Comparison of ENCODE assay signal across 9 mouse cellular contexts in the genomic region with DNA sequence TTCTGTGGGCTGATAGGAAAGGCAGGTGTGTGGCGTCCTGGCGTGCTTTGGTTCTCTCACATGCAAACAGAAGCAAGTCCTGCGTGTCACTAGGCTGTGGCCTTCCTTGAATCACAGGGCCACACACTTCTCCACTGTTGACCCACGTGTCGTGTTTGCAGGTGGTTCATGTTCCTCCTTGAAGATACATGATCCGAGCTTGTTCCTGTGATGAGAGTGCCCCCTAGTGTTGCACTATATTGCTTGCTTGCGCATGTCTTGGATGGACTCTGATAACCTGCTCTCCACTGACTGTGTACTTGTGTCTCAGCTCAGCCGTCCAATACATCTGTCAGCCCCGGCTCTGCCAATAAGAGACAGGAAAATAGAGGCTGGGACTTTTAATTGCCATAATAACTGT. TPM values are rescaled to one million over a fixed set of nuclear protein-coding genes. Genes with fewer than 3 reads are reported as not detected.
DNase-seq lines count a peak whose midpoint lies in the region; ATAC-seq and TF ChIP-seq lines count a peak whose summit lies in the region.
"Had no signal": no experiment of that assay in that cellular context is flagged by ENCODE, and none has a peak within 500 bp of the region (broad histone marks: within the 10 kb centered on the region; RNA-seq: fewer than 3 reads in every experiment).

No protein-coding gene starts in this region.

- H3K9me3 ChIP-seq in MEL (replicated peaks; ENCODE audit: insufficient read depth, low read length): no peaks in the 10 kb centered on the region
- no peaks in the 10 kb centered on the region for H3K9me3 ChIP-seq in forebrain, embryonic 12.5 days
- H3K9me3 ChIP-seq in hindbrain, embryonic 12.5 days (replicated peaks): no peaks in the 10 kb centered on the region
- H3K9me3 ChIP-seq: limb, embryonic 15.5 days had no signal

- no peak overlapping the region for H3K9ac ChIP-seq in MEL (ENCODE audit: control insufficient read depth, low read depth, low read length, poor library complexity, severe bottlenecking)
- no peak overlapping the region for H3K9ac ChIP-seq in forebrain, embryonic 12.5 days
- H3K9ac ChIP-seq in hindbrain, embryonic 12.5 days: no peak overlapping the region
- H3K9ac ChIP-seq: limb, embryonic 15.5 days had no signal

- TF ChIP-seq RAD21 in MEL (IDR thresholded peaks at IDR 0.05; ENCODE audit: low read depth, low read length): peak; percentile 91

- H3K79me2 ChIP-seq in MEL (ENCODE audit: control insufficient read depth, insufficient read depth, low read length, poor library complexity): no peaks in the 10 kb centered on the region

- no peak overlapping the region for H3K4me3 ChIP-seq in MEL (ENCODE audit: control insufficient read depth in 1 of 2, insufficient read depth in 1 of 2, low read depth in 2 of 2, low read length in 2 of 2)
- no peak overlapping the region for H3K4me3 ChIP-seq in forebrain, embryonic 12.5 days (replicated peaks)
- H3K4me3 ChIP-seq in hindbrain, embryonic 12.5 days: no peak overlapping the region
- H3K4me3 ChIP-seq: limb, embryonic 15.5 days had no signal

- no peak for TF ChIP-seq EP300 in MEL (IDR thresholded peaks at IDR 0.05; ENCODE audit: low read depth in 1 of 2, low read length in 2 of 2)

- H3K36me3 ChIP-seq in MEL (ENCODE audit: control insufficient read depth in 1 of 2, insufficient read depth in 2 of 2, low read length in 2 of 2): no peaks in the 10 kb centered on the region; a peak in 2 of 4 replicates
- peaks cover 87% of the 10 kb centered on the region for H3K36me3 ChIP-seq in forebrain, embryonic 12.5 days (replicated peaks)
- peaks cover 77% of the 10 kb centered on the region for H3K36me3 ChIP-seq in hindbrain, embryonic 12.5 days

- no peak overlapping the region for H3K27ac ChIP-seq in MEL (ENCODE audit: control insufficient read depth, low read depth, low read length)
- H3K27ac ChIP-seq in forebrain, embryonic 12.5 days: no peak overlapping the region
- no peak overlapping the region for H3K27ac ChIP-seq in hindbrain, embryonic 12.5 days
- H3K27ac ChIP-seq: limb, embryonic 15.5 days had no signal

- no peak overlapping the region for H3K4me2 ChIP-seq in forebrain, embryonic 12.5 days
- no peak overlapping the region for H3K4me2 ChIP-seq in hindbrain, embryonic 12.5 days (replicated peaks)
- H3K4me2 ChIP-seq: limb, embryonic 15.5 days had no signal

- ATAC-seq in forebrain, embryonic 12.5 days (ENCODE audit: low FRiP score): peak; percentile 49; the same call in 1 of the 2 replicates
- 0 out of 2 replicates have a peak, but pooled peaks have one; percentile 4 for ATAC-seq in hindbrain, embryonic 12.5 days (ENCODE audit: low FRiP score)

- no peaks in the 10 kb centered on the region for H3K4me1 ChIP-seq in MEL (ENCODE audit: control insufficient read depth in 1 of 2, insufficient read depth in 2 of 2, low read length in 2 of 2)
- H3K4me1 ChIP-seq in forebrain, embryonic 12.5 days: 0 out of 2 replicates have a peak, but pooled peaks cover 3% of the 10 kb centered on the region
- H3K4me1 ChIP-seq in hindbrain, embryonic 12.5 days: 0 out of 2 replicates have a peak, but pooled peaks cover 4% of the 10 kb centered on the region
- H3K4me1 ChIP-seq: limb, embryonic 15.5 days had no signal

- TF ChIP-seq CTCF in MEL (IDR thresholded peaks at IDR 0.05 in 2 of 3, conservative IDR thresholded peaks at IDR 0.05 in 1 of 3; ENCODE audit: control insufficient read depth in 1 of 3, insufficient read depth in 1 of 3, low read depth in 2 of 3, low read length in 3 of 3, poor library complexity in 1 of 3, severe bottlenecking in 1 of 3): peak; percentile 70 to 95 (median 87)

- H3K27me3 ChIP-seq in MEL (ENCODE audit: control insufficient read depth in 1 of 2, insufficient read depth in 2 of 2, low read length in 2 of 2): no peaks in the 10 kb centered on the region
- H3K27me3 ChIP-seq in forebrain, embryonic 12.5 days: no peaks in the 10 kb centered on the region
- H3K27me3 ChIP-seq in hindbrain, embryonic 12.5 days: no peaks in the 10 kb centered on the region
- H3K27me3 ChIP-seq: limb, embryonic 15.5 days had no signal

- peak; percentile 87 for DNase-seq in MEL (ENCODE audit: low read depth, low spot score)
- DNase-seq in c-Kit-negative CD71-positive TER-119-positive erythroid progenitor cells, embryonic 14.5 days (ENCODE audit: low read depth, low spot score): peak; percentile 35
- DNase-seq in layer of hippocampus, postnatal 10 days (ENCODE audit: low spot score in 2 of 2): peak; percentile 76 to 82
- DNase-seq in lung, postnatal 14 days: peak; percentile 86
- peak; percentile 73 for DNase-seq in right cerebral cortex, postnatal 25 days
- peak; percentile 69 for DNase-seq in yolk sac, embryonic 10.5 days (ENCODE audit: low spot score)

- 45% methylated on average over 9 of the region's 9 CpGs for WGBS in forebrain, embryonic 12.5 days
- WGBS in hindbrain, embryonic 12.5 days: 50% methylated on average over 9 of the region's 9 CpGs

- no peak for TF ChIP-seq POLR2A in MEL (IDR thresholded peaks at IDR 0.05; ENCODE audit: control insufficient read depth in 1 of 2, insufficient read depth in 1 of 2, low read depth in 1 of 2, low read length in 2 of 2, poor library complexity in 1 of 2)

TF ChIP-seq in MEL, 35 proteins besides CTCF, POLR2A, EP300 and RAD21:
- TF ChIP-seq MXI1 (IDR thresholded peaks at IDR 0.05; ENCODE audit: low read depth, low read length) (peak; percentile 73; the same call in 1 of the 2 replicates), ZC3H11A (IDR thresholded peaks at IDR 0.05; ENCODE audit: low read depth, low read length) (peak; percentile 87), SMC3 (IDR thresholded peaks at IDR 0.05; ENCODE audit: low read depth, low read length) (peak; percentile 90), E2F4 (IDR thresholded peaks at IDR 0.05; ENCODE audit: borderline replicate concordance, low read depth, low read length) (no peak), MAX (IDR thresholded peaks at IDR 0.05; ENCODE audit: low read length) (peak; percentile 78), USF1 (IDR thresholded peaks at IDR 0.05; ENCODE audit: low read depth, low read length) (peak; percentile 57), NRF1 (IDR thresholded peaks at IDR 0.05; ENCODE audit: insufficient read depth, low read depth, low read length, poor library complexity, severe bottlenecking) (peak; percentile 49; the same call in 1 of the 2 replicates), ETS1 (IDR thresholded peaks at IDR 0.05; ENCODE audit: low read depth, low read length) (no peak), SIN3A (IDR thresholded peaks at IDR 0.05; ENCODE audit: low read length) (peak; percentile 59; the same call in 1 of the 2 replicates), ZNF384 (IDR thresholded peaks at IDR 0.05; ENCODE audit: low read depth, low read length) (peak; percentile 46; the same call in 1 of the 2 replicates), POLR2AphosphoS2 (IDR thresholded peaks at IDR 0.05; ENCODE audit: low read length) (no peak), MYC (IDR thresholded peaks at IDR 0.05; ENCODE audit: low read depth, low read length) (peak; percentile 93)

RNA-seq across cellular contexts. Expression of gene Qrfp, which starts 25.3 kb away (rescaled TPM):
- total RNA-seq in MEL (2012; rRNA removed): not detected in 2 replicates
- polyA plus RNA-seq in MEL (2012; ENCODE audit: insufficient read depth in 1 of 2, insufficient read length in 2 of 2, low read depth in 1 of 2, low replicate concordance in 2 of 2, missing spikeins in 1 of 2): under 1 TPM in 1 of 2 experiments, not detected in 1; 0.13 TPM
- 0.06 TPM in 1 of 2 replicates, not detected in the other for polyA plus RNA-seq in forebrain, embryonic 12.5 days (2016; fragmentation: Nextera tagmentation; extraction: Ambion mirVana)
- polyA plus RNA-seq in hindbrain, embryonic 12.5 days (2016; fragmentation: Nextera tagmentation; extraction: Ambion mirVana): 0.10 and 0.18 TPM in 2 replicates
- total RNA-seq in layer of hippocampus, postnatal 10 days (2021): not detected

Comparison
In these comparisons a context has a peak if more than half of its experiments do, and no peak if none do; other contexts are left out.
1. DNase-seq: peak in every context shown above with its lines; median percentile 87 in MEL; 86 in lung, postnatal 14 days; 79 in layer of hippocampus, postnatal 10 days; 73 in right cerebral cortex, postnatal 25 days; 69 in yolk sac, embryonic 10.5 days; 35 in c-Kit-negative CD71-positive TER-119-positive erythroid progenitor cells, embryonic 14.5 days.